Mouse (Mus musculus): ENCODE measurements around the gene Knstrn. TPM values are rescaled to one million over a fixed set of nuclear protein-coding genes. Genes with fewer than 3 reads are reported as not detected.
A peak's percentile ranks its signal among the peaks of the same experiment; 100 is the strongest.

Knstrn gene
- polyA plus RNA-seq, 1 experiment = 70.1 TPM

DNA sequence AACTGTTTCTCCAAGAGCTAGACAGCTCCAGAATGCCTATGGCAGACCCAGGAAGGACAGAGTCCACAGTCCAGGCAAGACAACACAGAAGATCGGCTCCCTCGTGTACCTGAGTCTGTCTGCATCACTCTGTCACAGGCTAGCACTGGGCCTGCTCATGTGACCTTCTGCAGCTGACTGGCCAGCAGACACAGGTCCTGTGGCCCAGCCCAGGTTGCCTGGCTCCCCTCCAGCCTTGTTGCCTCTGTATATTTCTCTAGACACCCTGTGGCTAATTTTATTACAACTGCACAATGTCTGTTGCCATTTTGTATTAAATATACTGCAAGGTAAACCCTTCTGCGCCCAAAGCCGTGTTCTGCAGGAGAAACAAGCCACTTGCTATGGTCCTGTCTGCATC, 67.2 kb downstream of the Knstrn start:
- no peaks in the 10 kb centered on the region for H3K4me1 ChIP-seq (ENCODE audit: control insufficient read depth, insufficient read depth, low read length)
- H3K4me3 ChIP-seq (ENCODE audit: insufficient read depth, low read length) = no peak overlapping the region
- H3K27ac ChIP-seq (ENCODE audit: insufficient read depth, low read depth, low read length) = no peak overlapping the region
- no peak for TF ChIP-seq CTCF (IDR thresholded peaks at IDR 0.05; ENCODE audit: low read depth, low read length)
- TF ChIP-seq POLR2A (IDR thresholded peaks at IDR 0.05; ENCODE audit: borderline replicate concordance, low read depth, low read length) = no peak

DNA sequence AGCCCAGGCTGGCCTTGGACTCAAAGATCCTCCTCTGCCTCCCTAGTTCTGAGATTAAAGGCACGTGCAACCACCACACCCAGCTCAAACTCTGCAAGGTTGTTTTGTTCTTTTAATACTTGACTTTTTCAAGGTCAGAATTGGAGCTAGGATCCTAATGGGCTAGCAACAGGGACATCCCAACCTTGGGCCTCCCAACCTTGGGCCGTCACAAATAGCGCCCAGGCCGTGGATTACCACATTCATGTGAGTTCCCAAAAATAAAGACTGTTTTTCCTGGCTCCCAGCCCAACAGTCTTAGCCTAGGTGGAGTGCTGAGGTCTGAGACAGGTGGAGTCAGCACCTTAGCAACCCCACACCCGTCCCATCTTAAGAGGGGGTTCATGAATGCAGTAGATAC, 68.2 kb downstream of the Knstrn start:
- Histone ChIP-seq H3K4me3 (ENCODE audit: insufficient read depth, low read length) (no peak overlapping the region), H3K27ac (ENCODE audit: insufficient read depth, low read depth, low read length) (no peak overlapping the region), H3K4me1 (ENCODE audit: control insufficient read depth, insufficient read depth, low read length) (no peaks in the 10 kb centered on the region)
- TF ChIP-seq POLR2A (IDR thresholded peaks at IDR 0.05; ENCODE audit: borderline replicate concordance, low read depth, low read length) (no peak), CTCF (IDR thresholded peaks at IDR 0.05; ENCODE audit: low read depth, low read length) (no peak)

DNA sequence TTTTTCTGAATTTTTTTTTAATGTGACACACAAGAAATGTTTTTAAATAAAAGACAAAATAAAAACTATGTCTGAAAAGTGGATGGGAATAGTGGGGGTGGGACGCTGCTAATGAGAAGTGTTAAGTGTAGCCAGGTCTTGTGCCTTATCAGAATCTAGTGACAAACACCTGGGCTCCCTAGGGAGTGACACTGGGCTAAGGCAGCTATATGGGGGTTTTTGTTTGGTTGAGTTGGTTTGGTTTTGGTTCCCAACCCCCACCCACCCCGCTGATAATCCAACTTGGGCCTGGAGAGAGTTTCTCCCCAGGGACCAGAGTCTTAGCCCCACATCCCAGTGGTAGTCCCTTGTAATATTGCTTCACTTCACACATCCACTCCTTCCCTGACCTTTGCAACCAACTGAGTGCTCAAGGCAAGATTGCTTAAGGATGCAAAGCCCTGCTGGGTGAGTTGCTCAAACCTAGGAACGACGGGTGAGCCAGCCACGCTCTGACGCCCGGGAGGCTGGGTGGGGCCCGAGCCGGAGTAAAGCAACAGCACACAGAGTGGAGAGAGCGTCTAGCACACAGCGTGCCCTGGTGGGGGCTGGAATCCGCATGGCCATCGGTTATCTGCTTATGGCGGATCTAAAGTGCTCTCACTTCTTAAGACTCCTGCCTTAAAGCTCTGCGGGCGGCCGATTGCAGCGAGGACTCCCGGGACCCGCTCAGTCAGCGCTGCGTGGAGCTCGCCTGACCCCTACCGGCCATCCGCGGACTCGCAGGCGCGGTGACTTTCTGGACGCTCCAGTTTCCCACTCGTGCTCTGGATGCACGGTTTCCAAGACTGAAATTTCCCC, 69.3 kb downstream of the Knstrn start:
- Histone ChIP-seq H3K4me1 (ENCODE audit: control insufficient read depth, insufficient read depth, low read length) (no peaks in the 10 kb centered on the region), H3K27ac (ENCODE audit: insufficient read depth, low read depth, low read length) (no peak overlapping the region), H3K4me3 (ENCODE audit: insufficient read depth, low read length) (peak overlapping the region; percentile 48)
- no peak for TF ChIP-seq POLR2A (IDR thresholded peaks at IDR 0.05; ENCODE audit: borderline replicate concordance, low read depth, low read length)
- peak; percentile 86 for TF ChIP-seq CTCF (IDR thresholded peaks at IDR 0.05; ENCODE audit: low read depth, low read length)

DNA sequence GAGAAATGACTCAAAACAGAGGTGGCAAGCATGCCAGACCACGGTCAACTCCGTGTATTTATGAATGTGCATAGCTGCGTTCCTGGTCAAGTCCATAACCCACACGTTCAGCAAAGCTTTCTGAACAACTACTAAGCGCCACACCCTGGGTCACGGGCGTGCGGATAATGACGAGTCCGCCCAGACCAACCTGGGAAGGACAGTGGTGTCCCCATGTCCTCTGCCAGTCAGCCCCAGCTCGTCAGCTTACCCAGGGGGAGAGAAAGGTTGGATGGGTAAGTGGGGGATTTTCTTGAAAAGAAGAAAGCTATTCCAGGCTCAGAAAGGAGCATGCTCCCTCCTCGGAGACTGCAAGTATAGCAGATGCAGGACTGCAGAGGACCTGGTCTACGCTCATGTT, 73.6 kb downstream of the Knstrn start:
- H3K27ac ChIP-seq (ENCODE audit: insufficient read depth, low read depth, low read length) = no peak overlapping the region
- TF ChIP-seq CTCF (IDR thresholded peaks at IDR 0.05; ENCODE audit: low read depth, low read length) (no peak), POLR2A (IDR thresholded peaks at IDR 0.05; ENCODE audit: borderline replicate concordance, low read depth, low read length) (no peak)
- peaks cover 4% of the 10 kb centered on the region; the same call in 1 of the 2 replicates for H3K4me1 ChIP-seq (ENCODE audit: control insufficient read depth, insufficient read depth, low read length)
- H3K4me3 ChIP-seq (ENCODE audit: insufficient read depth, low read length) = no peak overlapping the region

DNA sequence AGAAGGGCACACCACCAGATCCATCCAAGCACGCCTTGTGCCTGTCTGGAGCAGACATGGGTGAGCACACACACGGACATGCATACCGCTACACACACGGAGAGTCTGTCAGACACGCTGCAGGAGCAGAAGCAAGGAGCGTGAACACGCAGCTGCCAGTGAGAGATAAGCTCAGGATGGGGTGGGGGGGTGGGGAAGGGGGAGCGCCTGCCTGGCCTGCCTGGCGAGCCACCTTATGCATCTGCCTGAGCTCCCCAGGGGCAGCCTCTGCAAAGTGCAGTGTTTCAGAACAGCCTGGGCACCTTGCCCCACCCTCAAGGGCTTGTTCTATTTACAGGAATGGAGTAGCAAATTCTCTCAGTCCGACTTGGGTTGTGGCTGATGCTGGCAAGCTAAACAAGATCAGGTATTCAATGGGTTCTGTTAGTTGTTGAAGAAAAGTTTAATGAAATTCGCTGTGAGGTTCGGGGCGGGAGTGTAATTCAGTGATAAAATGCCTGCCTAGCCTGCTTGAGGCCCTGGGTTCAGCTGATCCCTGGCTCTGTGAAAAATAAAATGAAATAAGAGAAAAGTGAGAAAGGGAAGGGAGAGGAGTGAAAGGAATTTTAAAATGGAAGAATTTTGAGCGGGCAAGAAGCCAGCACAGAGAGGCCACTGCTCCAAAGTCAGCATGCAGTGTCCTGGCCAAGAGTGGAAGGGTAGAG, 74.2 kb downstream of the Knstrn start:
- Histone ChIP-seq H3K4me1 (ENCODE audit: control insufficient read depth, insufficient read depth, low read length) (peaks cover 6% of the 10 kb centered on the region; the same call in 1 of the 2 replicates), H3K4me3 (ENCODE audit: insufficient read depth, low read length) (no peak overlapping the region), H3K27ac (ENCODE audit: insufficient read depth, low read depth, low read length) (no peak overlapping the region)
- TF ChIP-seq POLR2A (IDR thresholded peaks at IDR 0.05; ENCODE audit: borderline replicate concordance, low read depth, low read length) (no peak), CTCF (IDR thresholded peaks at IDR 0.05; ENCODE audit: low read depth, low read length) (no peak)

DNA sequence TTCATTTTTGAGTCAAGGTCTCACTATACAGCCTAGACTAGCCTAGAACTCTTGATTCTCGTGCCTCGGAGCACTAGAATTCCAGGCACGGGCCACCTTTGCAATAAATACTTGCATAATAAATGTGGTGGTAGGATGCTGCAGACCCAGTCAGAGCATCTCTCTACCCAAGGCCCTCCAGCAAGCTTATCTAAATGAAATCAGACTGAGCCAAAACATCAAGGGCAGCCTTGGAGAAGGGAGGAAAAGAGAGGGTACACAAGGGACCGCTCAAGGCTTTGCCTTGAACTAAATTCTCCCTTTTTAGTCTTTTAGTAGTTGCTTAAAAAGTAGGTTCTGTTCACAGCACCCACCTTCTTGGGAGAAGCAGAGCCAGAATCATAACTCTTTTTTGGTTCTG, 77.4 kb downstream of the Knstrn start:
- Histone ChIP-seq H3K4me3 (ENCODE audit: insufficient read depth, low read length) (no peak overlapping the region), H3K4me1 (ENCODE audit: control insufficient read depth, insufficient read depth, low read length) (peaks cover 10% of the 10 kb centered on the region; the same call in 1 of the 2 replicates), H3K27ac (ENCODE audit: insufficient read depth, low read depth, low read length) (no peak overlapping the region)
- TF ChIP-seq POLR2A (IDR thresholded peaks at IDR 0.05; ENCODE audit: borderline replicate concordance, low read depth, low read length) (no peak), CTCF (IDR thresholded peaks at IDR 0.05; ENCODE audit: low read depth, low read length) (no peak)

DNA sequence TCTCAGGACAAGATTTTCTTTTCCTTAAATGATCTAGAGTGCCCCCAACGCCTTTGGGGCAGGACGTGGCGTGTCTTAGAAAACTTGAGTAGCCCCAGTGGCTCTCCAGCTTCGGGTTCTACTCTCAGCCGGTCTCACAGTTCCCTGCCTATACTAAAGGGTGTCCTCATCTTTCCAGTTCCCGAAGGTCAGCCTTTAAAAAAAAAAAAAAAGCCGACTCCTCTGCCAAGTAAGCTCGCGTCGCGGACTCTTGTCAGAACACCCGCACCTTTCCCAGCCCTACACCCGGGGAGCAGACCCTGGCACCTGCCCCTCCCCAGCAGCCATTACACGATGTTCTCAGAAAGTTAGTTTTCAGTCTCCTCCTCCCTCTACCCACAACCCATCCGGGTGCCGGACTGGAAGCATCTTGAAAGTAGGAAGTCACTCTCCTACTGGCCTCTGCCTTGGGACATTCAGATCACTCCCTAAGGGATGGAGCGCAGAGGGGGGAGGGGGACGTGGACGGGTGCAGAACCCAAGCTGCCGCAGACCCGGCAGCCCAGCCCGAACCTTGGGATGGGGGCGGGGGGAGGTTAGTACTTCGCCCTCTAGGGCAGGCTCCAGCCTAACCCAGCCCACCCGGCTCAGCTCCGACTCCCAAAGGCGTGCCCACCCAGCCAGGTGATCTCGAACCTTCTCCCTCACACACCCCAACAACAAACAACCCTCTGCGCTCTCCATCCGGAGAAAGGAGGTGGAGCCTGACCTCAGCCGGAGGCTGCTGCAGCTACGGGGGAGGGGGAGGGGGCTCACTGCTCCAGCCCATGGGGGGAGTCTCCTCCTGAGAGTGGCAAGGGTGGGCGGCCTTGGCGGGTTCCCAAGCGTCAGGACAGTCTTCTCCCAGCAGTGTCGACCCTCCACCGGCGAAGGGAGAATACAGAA, 82.4 kb downstream of the Knstrn start:
- TF ChIP-seq CTCF (IDR thresholded peaks at IDR 0.05; ENCODE audit: low read depth, low read length) = no peak
- no peak for TF ChIP-seq POLR2A (IDR thresholded peaks at IDR 0.05; ENCODE audit: borderline replicate concordance, low read depth, low read length)
- Histone ChIP-seq H3K27ac (ENCODE audit: insufficient read depth, low read depth, low read length) (no peak overlapping the region), H3K4me1 (ENCODE audit: control insufficient read depth, insufficient read depth, low read length) (peaks cover 16% of the 10 kb centered on the region), H3K4me3 (ENCODE audit: insufficient read depth, low read length) (peak overlapping the region; percentile 59)

DNA sequence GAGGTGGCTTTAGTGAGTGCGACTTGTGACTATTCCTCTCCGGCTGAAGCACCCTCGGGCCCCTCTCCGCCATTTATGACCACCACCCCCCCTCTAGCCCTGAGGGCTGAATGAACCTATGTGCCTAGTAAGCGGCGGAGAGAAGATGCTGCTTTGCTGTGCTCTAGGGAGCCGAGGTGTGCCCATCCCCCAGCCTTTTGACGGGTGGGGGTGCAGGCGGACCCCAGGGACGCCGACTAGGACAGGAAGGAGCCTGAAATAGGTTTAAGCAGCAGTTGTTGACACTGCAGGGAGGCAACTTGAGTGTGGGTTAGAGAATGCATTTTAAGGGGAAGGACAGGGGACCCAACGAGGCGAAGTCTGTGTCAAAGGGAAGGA, 83.1 kb downstream of the Knstrn start:
- TF ChIP-seq CTCF (IDR thresholded peaks at IDR 0.05; ENCODE audit: low read depth, low read length) (no peak), POLR2A (IDR thresholded peaks at IDR 0.05; ENCODE audit: borderline replicate concordance, low read depth, low read length) (no peak)
- Histone ChIP-seq H3K4me3 (ENCODE audit: insufficient read depth, low read length) (peak overlapping the region; percentile 59), H3K27ac (ENCODE audit: insufficient read depth, low read depth, low read length) (no peak overlapping the region), H3K4me1 (ENCODE audit: control insufficient read depth, insufficient read depth, low read length) (peaks cover 16% of the 10 kb centered on the region)

DNA sequence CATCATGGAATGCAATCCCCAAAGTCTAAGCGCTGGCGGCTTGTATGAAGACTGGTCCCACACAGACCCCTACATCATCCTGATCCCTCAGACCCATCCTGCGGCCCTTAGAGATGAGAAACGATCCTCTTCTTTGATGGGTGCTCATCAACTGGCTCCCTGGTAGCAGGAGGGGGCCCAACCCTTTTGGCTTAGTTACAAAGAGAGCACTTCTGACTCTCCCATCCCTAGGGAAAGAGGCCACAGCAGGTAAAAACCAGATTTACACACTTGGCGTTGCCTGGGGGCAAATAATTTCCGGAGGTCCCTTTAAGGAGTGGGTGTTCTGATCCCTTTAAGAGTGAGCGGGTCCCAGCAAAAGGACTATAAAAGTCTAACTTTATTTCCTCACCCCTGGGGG, 83.6 kb downstream of the Knstrn start:
- H3K4me3 ChIP-seq (ENCODE audit: insufficient read depth, low read length) = peak overlapping the region; percentile 59; the same call in 1 of the 2 replicates
- peaks cover 13% of the 10 kb centered on the region for H3K4me1 ChIP-seq (ENCODE audit: control insufficient read depth, insufficient read depth, low read length)
- TF ChIP-seq CTCF (IDR thresholded peaks at IDR 0.05; ENCODE audit: low read depth, low read length) (no peak), POLR2A (IDR thresholded peaks at IDR 0.05; ENCODE audit: borderline replicate concordance, low read depth, low read length) (no peak)
- H3K27ac ChIP-seq (ENCODE audit: insufficient read depth, low read depth, low read length) = no peak overlapping the region
